Mouse (Mus musculus) frontal cortex, postnatal 10 days (tissue): ENCODE data around the gene Slc9a3r1.

Source experiments
- DNase-seq, 2 experiments: peaks; one replicate each; pipeline ENCODE4 v3.0.0; 2022; ENCODE audit warnings: low spot score in 2 of 2, mixed read lengths in 1 of 2

Slc9a3r1 gene

DNA sequence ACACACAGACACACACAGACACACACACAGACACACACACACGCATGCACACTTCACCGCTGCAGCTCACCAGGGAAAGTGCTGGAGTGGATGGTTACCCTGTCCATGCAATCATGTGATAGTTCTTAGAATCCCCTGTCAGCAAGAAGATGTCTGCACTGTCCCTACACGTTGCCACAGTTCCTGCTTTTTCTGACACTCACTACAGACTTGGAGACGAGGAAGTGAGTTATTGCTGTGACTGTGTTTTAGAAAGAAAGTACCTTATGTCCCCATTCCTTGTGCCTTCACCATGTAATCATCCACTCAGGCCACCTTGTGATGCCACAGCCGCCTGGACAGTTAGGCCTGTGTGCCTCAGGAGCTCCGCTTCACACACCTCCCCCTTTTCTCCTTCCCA is 26.2 kb downstream of the Slc9a3r1 start:
- no peak for DNase-seq

DNA sequence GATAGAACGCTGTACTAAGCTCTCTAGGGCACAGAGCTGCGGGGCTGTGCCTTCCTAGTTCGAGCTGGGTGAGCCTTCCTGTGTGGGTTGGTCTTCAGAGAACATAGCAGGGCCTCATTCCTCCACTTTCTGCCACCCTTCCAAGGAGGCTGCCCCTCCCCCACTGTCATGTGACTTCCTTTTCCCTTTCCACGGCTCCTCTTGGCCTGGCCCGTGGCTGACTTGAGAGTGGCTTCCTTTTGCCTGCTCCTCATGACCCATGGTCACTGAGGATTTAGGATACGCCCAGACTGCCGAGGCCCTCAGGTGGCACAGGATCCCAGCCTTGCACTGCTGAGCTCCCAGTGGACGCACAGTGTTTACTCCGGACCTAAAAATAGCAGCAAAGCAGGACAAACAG is 29.0 kb downstream of the Slc9a3r1 start:
- DNase-seq, result peak in 1 of 2 experiments; percentile 53

DNA sequence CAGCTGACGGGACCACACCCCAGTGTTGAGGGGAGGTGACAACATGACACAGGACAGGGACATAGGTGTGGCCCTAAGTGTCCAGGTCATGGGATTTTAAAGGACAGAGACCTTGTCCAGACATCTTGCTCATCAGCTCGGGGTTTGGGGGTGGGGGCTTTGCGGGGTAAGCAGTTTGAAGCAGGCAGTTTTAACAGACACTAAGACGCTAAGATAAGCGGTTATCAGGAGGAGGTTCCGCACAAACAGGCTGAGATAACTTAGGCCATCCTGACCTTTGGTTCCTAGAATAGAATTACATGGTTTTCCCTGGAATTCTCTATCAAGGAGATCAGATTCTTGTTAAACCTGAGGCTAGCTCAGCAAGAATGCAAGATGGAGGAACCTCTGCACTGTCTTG is 31.6 kb downstream of the Slc9a3r1 start:
- no peak for DNase-seq

DNA sequence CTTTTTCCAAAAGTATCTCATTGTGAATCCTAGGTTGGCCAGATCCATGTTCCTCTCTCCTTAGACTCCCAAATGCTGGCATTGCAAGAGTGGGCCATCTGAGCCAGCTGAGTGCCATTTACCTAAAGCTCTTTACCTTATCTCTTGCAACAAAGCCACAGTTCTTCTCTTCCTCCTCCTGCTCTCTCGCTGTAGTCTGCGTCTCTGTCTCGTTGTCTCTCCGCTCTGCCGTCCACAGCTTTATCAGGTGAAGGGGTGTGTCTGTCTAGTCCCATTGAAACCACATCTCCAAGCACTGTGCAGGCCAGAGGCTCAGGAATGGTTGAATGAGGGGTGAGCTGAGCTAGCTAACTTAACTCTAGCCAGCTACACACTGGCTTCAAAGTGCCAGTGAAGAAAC is 32.8 kb downstream of the Slc9a3r1 start:
- no peak for DNase-seq

DNA sequence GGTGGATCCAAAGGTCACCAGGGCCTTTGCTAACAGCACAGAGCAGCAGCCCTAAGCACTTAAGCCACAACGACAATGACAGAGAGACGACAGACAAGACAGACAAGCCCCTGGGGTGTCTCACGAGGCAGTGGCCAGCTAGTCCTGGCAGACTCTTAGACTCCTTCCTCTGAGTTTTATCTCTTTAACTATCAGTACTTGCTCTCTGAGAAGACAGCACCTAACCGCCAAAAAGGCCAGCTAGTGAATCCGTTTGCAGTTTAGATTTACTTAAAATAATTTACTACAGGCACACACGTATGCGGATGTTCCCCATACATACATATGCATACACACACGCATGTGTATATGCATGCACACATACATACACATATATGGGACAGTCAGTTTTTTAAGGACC is 34.4 kb downstream of the Slc9a3r1 start:
- no peak for DNase-seq

DNA sequence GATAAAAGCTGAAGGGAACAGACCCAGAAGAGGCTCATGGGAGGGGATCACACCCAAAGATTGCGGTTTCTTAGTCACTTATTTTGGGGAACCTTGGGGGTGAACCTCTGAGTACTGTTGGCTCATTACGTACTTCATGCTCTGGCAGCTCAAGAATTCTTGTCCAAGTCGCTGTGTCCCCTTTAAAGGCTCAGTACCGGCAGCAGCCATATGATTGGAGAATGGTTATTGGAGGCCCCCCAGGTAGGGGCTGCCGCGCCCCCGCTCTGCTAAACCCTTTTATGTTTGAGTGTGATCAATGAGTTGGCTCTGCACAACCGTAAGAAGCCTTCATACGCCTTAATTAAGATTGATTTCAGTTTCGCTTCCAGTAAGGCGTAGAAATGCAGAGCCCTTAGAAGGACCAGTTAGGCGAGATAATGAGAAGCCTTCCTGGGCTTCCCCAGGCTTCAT is 35.8 kb downstream of the Slc9a3r1 start:
- no peak for DNase-seq

DNA sequence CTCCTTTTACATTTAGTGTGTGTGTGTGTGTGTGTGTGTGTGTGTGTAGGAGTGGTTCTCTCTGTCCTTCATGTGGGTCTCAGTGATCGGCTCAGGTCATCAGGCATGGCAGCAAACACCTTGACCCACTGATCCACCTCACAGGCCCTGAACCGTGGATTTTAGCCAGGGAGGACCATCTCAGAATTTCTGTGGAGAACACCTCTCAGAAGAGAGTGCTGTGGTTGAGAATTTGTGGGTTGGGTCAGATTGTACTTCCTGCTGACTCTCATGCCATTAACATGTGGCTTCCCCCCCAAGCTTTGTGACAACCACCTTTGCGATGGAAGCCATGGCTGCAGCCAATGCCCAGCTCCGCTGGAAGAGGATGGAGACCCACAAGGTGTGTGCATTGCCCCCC is 37.4 kb downstream of the Slc9a3r1 start:
- no peak for DNase-seq

DNA sequence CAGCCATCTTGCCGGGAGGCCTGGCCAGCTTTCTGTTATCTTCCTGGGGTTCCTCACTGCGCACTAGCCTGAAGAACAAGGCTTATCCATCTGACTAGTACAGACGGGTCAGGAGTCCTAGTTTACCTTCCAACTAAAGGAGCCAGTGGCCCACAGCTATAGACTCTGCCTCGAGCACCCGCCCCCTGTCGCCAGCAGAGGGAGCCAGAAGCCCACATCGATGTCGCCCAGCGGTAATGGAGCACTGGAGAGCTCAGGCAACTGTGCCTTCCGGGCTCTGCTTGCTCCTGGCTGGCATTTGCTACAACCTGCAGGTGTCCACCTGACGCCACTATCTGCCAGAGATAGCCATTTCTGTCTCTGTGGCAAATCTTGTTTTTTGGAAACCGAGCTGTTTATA is 39.2 kb downstream of the Slc9a3r1 start:
- DNase-seq, result peak; percentile 49 to 77

DNA sequence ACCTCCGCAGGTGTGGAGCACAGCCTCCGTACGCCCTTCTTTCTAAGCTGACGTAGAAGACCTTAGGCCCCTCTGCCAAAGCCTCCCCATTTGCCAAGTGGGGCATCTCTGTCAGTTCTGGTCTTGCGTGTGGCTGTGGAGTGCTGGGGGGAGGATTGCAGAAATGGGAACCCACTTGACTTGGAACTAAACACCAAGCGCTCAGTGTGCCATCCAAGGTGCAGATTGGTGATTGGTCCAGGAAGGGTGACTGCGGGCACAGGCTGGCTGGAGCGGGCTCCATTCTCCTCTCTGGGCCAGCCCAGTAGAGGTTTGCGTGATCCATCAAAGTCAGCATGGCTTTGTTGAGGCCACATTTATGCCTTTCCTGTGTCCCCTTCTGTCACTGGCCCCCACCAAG is 39.6 kb downstream of the Slc9a3r1 start:
- DNase-seq, result no peak

DNA sequence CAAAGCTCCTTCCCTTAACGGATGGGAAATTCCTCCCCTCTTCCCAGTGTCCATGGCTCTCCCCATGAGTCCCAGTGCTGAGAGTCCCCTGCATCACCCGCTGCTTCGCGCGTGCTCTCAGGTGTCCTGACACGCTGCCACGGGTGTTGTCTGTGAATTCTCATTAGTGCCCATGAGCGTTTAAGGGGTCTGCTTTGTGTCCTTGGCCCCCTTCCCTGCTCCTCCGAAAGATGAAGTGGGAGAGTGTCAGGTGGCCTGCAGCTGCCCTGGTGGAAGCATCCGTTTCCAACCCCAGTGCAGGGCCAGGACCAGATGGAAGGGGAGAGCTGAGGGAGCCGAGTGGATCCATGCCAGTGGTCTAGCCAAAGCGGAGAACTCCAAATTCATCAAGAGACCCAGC is 45.0 kb downstream of the Slc9a3r1 start:
- no peak for DNase-seq

DNA sequence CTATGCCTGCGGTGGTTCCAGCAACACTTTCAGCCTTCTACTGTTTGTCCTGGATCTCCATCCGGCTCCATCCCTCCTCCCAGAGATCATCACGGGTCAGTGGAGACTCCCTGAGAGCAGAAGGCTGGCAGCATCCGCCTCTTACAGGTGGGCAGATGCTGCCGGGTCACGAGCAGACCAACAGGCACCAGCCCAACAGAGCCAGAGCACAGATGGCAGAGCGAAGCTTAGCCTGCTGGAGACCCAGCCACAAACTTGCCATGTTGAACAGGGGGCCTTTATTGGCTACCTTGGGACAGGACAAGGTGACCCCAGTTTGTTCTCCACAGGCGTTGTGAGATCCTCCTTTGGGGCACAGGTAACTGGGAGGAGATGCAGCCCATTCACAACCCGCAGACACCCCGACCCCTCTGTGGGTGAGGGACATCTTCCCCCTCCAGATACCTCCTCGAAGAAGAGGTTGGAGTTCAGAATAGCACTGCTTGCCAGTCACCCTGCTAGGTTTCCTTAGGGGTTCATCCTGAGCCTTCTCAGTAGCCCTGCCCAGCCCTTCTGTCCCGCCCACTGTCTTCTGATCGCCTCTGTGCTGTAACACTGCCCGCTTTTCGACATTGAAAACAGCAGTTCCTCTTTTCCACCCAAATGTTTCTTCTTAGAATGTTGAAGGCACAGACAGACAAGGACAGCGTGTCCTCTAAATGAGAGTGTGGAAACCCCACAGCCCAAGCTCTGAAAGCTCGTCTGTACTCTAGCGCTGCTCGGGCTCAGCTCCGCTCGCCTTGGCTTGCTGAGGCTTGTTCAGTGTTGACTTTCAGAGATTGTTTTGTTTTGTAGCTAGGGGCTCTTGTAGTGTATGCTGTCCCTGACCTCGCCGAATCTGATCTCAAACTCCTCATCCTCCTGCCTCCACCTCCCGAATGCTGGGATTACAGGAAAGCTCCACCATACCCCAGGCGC is 45.9 kb downstream of the Slc9a3r1 start:
- DNase-seq, result no peak

DNA sequence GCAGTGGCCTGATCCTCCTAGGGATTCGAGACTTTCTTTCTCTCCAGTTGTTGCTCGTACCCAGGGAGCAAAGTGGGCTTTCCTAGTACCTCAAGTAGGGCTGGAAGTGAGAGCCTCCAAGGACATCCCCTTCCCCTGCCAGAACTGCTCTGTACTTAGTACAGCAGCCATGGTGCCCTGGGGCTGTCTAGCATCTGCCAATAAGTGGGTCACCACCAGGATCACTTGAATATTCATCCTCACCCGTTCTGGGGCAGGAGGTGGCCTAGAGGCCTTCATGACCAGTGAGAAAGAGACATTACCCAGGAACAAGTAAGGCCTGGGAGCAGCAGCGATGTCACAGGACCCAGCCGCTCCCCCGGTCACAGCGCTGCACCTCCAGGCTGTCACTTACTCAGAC is 46.8 kb downstream of the Slc9a3r1 start:
- DNase-seq, result no peak

DNA sequence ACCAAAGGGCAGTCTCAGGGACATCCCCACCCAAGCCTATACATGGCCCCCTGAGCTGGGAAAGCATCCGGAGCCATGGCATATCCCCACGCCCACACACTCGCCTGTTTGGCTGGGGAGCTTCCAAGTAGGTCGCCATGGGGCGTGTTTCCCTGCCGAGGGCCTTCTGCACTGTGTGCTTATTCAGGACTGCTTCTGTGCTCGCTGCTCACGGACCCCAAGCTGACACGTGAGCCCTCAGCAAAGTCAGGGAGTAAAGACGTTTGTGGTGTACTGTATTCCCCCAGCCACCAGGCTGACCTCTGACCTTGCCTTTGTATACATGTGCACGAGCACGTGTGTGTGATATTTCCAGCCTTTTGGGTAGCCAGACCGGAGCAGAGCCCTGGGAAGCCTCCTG is 49.0 kb downstream of the Slc9a3r1 start:
- no peak for DNase-seq

DNA sequence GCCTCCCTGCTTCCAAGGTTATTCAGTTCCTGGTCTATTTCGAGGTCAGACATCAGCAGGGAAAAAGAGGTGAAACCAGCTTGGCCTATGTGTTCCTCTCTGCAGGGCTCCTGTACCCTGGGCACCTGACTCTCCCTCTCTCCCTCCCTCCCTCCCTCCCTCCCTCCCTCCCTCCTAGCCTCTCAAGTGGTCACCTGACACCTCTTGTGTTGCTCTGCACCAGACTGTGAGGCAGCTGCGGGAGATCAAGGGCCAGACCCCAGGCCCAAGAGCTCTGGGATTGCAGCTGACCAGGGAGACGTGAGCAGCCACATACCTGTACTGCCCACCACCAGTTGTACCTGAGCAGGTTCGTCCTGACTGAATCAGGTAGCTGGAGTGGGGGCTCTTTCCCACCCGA is 52.0 kb downstream of the Slc9a3r1 start:
- no peak for DNase-seq

DNA sequence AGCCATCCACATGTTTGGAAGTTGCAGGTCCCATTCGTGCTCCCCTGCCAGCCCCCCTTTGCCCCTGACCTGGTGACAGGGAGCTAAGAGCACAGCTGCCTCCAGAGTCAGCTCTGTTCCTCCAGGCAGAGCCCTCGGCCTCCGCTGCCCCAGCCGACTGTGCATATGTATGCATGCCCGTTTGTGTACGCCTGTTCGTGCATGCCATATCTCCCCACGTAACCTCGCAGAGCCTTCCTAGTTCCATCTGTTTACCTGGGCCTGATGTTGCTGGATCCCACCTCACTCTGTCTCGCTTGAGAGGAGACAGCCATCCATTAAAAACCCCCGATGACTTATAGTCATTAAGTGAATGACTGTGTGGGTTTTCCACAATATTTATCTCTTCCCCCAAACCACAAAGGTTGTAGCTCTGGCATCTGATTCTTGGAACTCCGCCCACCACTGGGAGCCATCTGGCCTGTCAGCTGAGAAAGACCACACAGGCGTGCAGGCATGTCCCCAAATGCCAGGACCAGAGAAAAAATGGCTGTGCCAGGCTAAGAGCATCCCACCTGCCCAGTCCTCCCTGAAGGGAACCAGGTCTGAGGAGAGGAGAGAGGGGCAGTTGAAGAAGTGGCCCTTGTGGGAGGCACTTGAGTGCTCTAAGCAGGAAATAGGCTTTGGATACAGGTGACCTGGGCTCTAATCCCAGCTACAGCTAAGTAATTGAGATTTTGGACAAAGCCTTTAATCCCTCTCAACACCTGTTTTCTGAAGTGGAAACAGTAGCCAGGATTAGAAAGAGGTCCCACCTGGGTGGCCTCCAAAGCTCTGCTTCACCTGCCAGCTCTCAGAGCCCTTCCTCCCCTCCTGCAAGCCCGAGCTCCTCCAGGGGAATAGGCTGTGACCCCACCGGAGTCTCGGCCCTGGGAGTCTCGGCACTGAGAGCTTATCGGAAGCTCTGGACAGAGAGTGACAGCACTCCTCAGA is 54.6 kb downstream of the Slc9a3r1 start:
- DNase-seq, result no peak

DNA sequence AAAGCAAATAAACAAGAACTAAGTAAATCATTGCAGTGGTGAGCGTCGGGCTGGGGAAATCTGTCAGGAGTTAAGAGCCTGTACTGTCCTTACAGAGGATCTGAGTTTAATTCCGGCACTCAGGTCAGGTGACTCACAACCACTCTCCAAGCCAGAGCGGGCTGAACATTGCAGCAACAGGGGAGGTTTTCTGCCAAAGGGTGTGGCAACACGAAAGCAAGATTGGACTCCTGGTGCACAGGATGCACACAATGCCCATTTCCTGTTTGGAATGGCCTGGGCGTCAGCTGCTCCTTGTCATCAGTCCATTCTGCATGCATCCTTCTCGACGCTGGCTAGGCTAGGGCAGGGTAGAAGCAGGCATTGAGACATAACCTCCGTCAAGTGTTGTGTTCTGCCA is 56.1 kb downstream of the Slc9a3r1 start:
- no peak for DNase-seq

DNA sequence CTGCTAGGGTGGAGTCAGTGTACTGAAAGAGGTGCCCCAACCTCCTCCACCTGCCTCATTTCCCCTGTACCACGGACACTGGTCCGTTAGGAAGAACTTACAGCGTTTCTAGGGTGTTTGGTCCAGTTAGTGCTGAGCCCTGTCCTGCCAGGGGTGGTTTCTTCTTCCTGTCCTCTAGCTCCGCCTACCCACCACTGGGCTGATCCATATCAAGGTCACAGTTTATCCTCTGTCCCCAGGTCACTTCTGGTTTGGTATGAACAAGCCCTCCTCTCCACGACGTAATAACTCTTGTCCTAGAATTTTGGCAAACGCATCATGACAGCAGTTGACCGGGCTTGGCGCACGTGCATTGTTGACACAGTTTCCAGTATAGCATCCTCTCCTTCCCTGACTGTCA is 56.5 kb downstream of the Slc9a3r1 start:
- no peak for DNase-seq

DNA sequence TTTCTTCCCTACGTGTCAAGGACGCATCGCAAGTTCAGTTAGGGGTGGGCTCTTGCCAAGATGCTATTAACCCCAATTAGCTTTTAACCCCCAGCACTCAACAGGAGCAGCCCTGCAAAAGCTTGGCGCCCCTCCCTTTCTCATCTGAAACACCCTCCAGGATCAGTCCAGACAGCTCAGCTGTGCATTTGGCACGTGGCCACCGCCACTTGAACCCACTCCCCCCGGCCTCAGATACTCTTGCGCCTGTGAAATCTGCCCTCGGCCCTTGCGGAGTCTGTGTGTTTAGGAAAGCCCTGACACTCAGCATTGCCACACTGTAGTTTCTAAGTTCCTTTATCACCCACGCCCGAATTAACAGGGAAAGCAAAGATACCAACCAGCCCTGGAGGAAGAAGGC is 58.9 kb downstream of the Slc9a3r1 start:
- no peak for DNase-seq

DNA sequence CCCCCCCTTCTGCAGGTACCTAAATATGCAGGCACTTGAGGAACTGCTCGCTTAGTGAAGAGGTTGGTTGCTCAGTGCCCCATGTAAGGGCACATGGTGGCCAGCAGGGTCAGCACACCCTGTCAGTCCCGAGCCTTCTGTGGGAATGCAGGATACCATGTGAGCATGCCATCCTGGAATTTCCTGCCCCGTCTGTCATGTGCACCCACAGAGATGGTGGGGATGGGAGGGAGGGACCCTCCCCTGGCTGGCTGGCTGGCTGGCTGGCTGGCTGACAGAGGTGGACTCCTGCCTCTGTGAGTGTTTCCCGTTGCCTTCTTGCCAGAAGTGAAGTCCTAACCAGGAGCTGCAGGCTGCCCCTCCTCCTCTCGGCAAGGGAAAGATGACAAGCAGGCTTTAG is 59.4 kb downstream of the Slc9a3r1 start:
- DNase-seq, result no peak

DNA sequence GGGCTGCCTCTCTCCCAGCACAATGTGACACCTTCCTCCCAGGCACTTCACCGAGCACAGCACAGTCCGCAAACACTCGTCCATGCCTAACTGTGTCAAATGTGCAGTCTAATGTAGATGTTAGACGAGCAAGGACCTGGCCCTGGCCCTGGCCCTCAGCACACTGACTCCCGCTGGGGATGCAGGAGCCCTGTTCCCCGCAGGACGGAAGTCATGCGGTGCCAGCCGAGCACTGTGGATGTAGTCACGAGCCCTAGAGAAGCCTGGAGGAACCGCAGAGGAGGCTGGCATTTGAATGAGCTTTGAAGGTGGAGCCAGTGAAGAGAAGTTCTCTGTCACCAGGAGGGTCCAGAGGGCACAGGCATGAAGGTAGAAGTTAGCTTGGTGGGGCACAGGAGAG is 60.3 kb downstream of the Slc9a3r1 start:
- no peak for DNase-seq

DNA sequence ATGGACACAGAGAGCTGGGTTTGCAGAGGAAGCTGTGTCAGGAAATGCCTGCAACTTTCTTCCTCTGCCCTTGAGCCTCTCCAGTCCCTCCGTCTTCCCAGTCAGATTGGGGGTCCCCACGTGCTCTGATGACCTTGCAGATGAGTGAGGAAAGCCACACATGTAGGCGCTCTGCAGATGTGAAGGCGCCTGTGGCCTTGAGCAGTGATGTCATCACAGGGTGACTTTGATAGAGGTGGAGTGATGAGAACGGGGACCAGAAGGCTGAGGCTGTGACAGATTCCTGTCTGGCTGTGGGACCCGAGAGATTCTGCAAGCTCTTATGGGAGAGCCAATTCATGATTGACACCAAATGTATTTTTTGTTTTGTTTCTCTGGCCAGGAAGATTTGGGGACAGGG is 60.7 kb downstream of the Slc9a3r1 start:
- no peak for DNase-seq

DNA sequence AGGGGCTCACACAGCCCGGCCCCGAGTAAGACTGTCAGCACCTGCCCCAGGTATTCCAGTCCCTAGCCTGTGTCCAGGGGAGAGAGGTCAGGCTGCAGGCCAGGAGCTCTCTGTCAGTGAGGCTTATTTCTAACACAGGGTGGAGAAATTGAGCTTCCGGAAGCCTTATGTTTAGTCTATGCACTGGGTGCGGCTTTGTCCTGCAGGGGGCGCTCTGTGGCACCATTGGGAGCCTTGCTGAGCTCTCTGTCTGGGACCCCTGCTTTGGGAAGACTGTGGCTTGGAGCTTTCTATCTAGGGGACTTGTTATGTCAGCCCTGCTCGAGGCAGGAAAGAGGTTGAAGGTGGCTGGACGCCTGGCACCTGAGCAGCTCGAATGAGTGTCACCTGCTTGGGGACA is 61.7 kb downstream of the Slc9a3r1 start:
- DNase-seq, result peak in 1 of 2 experiments; percentile 55

DNA sequence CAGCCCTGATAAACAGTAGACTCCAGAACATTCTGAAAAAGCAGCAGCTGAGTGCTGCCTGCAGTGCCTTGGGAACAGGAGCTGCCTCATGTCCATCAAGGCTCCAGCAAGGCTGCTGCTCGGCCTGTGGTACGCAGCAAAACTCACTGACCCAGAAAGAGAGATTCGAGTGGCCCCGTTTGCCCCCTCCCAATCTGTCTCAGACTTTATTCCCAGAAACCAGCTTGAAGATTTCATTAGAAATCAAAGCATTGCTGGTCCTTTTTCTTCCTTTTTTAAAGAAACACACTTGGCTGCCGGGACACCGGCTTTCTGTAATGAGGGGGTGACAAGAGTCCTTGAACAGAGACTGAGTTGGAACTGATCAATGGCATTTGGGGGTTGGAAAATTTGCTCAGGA is 62.2 kb downstream of the Slc9a3r1 start:
- DNase-seq, result no peak
